Mouse (Mus musculus) spleen, postnatal 10 days (tissue): ENCODE measurements around the gene Prkab1.

Experiments
- DNase-seq, 2 experiments: peaks; one replicate each; pipeline ENCODE4 v3.0.0; 2021 to 2022; ENCODE audit warnings: low spot score in 2 of 2

Prkab1 gene

GRCm38 (mm10) chr5:116024327-116024739, at the start of gene Prkab1:
TSS of gene Prkab1 (minus strand) at chr5:116024508.
- DNase-seq = peak; percentile 86 to 93

GRCm38 (mm10) chr5:116069618-116070017, 45.3 kb upstream of the Prkab1 start:
- DNase-seq = no peak

GRCm38 (mm10) chr5:116052826-116053225, 28.5 kb upstream of the Prkab1 start:
- DNase-seq = no peak

GRCm38 (mm10) chr5:116052171-116052570, 27.9 kb upstream of the Prkab1 start:
- no peak for DNase-seq

GRCm38 (mm10) chr5:116049821-116050220, 25.5 kb upstream of the Prkab1 start:
- DNase-seq = no peak

- DNase-seq = no peak
Observed at GRCm38 (mm10) chr5:116048321-116048720, 24.0 kb upstream of the Prkab1 start.

GRCm38 (mm10) chr5:116046246-116046645, 21.9 kb upstream of the Prkab1 start:
- no peak for DNase-seq

GRCm38 (mm10) chr5:116045581-116045980, 21.3 kb upstream of the Prkab1 start:
- no peak for DNase-seq

GRCm38 (mm10) chr5:116042241-116042640, 17.9 kb upstream of the Prkab1 start:
- no peak for DNase-seq

GRCm38 (mm10) chr5:116039706-116040105, 15.4 kb upstream of the Prkab1 start:
- DNase-seq = no peak

- DNase-seq = no peak
Observed at GRCm38 (mm10) chr5:116037731-116038130, 13.4 kb upstream of the Prkab1 start.

- no peak for DNase-seq
Observed at GRCm38 (mm10) chr5:116036465-116036864, 12.2 kb upstream of the Prkab1 start.

GRCm38 (mm10) chr5:116031190-116031577, 6.9 kb upstream of the Prkab1 start:
- DNase-seq = peak; percentile 79 to 86

GRCm38 (mm10) chr5:116030566-116031189, 6.4 kb upstream of the Prkab1 start:
- peak in 1 of 2 experiments; percentile 18 for DNase-seq

GRCm38 (mm10) chr5:116029071-116029470, 4.8 kb upstream of the Prkab1 start:
- DNase-seq = peak in 1 of 2 experiments; percentile 51

GRCm38 (mm10) chr5:116026561-116026960, 2.3 kb upstream of the Prkab1 start:
- DNase-seq = peak; percentile 56 to 76

- no peak for DNase-seq
Observed at GRCm38 (mm10) chr5:116026107-116026506, 1.8 kb upstream of the Prkab1 start.

GRCm38 (mm10) chr5:116023821-116024284, 455 bp downstream of the Prkab1 start:
- DNase-seq = peak in 1 of 2 experiments; percentile 53

- peak; percentile 44 to 56 for DNase-seq
Observed at GRCm38 (mm10) chr5:116023251-116023661, 1.1 kb downstream of the Prkab1 start.

GRCm38 (mm10) chr5:116022658-116023200, 1.6 kb downstream of the Prkab1 start:
- DNase-seq = peak; percentile 40 to 54

- DNase-seq = no peak
Observed at GRCm38 (mm10) chr5:116022131-116022530, 2.2 kb downstream of the Prkab1 start.

GRCm38 (mm10) chr5:116021552-116021951, 2.8 kb downstream of the Prkab1 start:
- peak; percentile 47 to 68 for DNase-seq

GRCm38 (mm10) chr5:116019371-116019770, 4.9 kb downstream of the Prkab1 start:
- no peak for DNase-seq
